8 mouse cellular contexts compared by ENCODE assay signal in the genomic region with DNA sequence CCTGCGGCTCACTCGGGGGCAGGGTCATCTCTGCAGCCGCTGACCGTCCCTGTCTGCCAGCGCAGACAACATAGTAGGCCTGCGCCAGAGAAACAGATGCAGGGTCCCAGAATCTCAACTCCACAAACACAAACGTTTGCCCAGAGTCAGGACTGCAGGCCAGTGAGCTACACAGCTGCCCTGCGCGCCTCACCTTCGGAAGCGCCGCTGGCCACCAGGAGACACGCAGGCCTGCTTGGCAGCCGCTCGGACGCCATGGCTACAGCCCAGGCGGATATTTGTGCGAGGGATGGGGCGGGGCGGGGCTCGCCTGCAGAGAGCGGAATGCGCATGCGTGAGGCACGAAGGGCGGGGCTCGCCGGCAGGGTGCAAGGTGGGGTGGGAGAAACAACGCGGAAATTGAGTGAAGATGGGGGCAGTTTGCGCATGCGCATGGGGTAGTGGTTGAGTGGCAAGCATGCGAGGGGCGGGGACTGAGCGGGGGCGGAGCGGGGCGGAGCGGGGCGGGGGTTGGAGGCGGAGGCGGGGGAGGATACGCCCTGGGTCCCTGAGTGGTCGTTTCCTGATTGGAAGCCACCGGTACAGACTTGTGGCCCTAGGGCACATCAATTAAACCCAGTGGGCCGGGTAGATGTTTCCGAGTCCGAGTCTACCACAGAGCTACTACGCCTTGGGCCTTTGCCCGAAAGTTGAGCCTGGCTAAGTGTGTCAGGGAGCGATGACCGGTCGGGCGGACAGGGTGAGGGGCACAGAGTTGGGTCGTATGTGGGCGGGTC. TPM values are rescaled to one million over a fixed set of nuclear protein-coding genes. Genes with fewer than 3 reads are reported as not detected.
DNase-seq lines count a peak whose midpoint lies in the region; ATAC-seq and TF ChIP-seq lines count a peak whose summit lies in the region.

A gene (minus strand): TSS at position 328 of the 776 bp plus-strand sequence.

- intact Hi-C loops in heart, adult 2 months (cut with DNase I), result loop anchor here (1.0 kb wide), 1 partner anchor 18 kb away; no protein-coding TSS in a partner anchor

- H3K4me3 ChIP-seq in embryonic facial prominence, embryonic 13.5 days, result peak within 1 kb of the TSS; percentile 90
- peak within 1 kb of the TSS; percentile 76 for H3K4me3 ChIP-seq in heart, adult 2 months
- peak within 1 kb of the TSS; percentile 86 for H3K4me3 ChIP-seq in limb, embryonic 13.5 days
- H3K4me3 ChIP-seq in midbrain, embryonic 16.5 days (ENCODE audit: low read depth, low read length), result peak within 1 kb of the TSS; percentile 69

- peaks cover 17% of the 10 kb centered on the region for H3K4me1 ChIP-seq in embryonic facial prominence, embryonic 13.5 days
- H3K4me1 ChIP-seq in heart, adult 2 months (ENCODE audit: control insufficient read depth, insufficient read depth, low read length), result peaks cover 2% of the 10 kb centered on the region
- H3K4me1 ChIP-seq in limb, embryonic 13.5 days, result peaks cover 15% of the 10 kb centered on the region
- H3K4me1 ChIP-seq in midbrain, embryonic 16.5 days (ENCODE audit: control insufficient read depth, insufficient read depth, low read length), result peaks cover 8% of the 10 kb centered on the region

- peak within 1 kb of the TSS; percentile 83 for H3K27ac ChIP-seq in embryonic facial prominence, embryonic 13.5 days
- peak within 1 kb of the TSS; percentile 96 for H3K27ac ChIP-seq in heart, adult 2 months
- H3K27ac ChIP-seq in limb, embryonic 13.5 days, result peak within 1 kb of the TSS; percentile 78
- peak within 1 kb of the TSS; percentile 90 for H3K27ac ChIP-seq in midbrain, embryonic 16.5 days (ENCODE audit: low read length)

- no peaks in the 10 kb centered on the region for H3K9me3 ChIP-seq in embryonic facial prominence, embryonic 13.5 days
- no peaks in the 10 kb centered on the region for H3K9me3 ChIP-seq in limb, embryonic 13.5 days
- no peaks in the 10 kb centered on the region for H3K9me3 ChIP-seq in midbrain, embryonic 16.5 days (replicated peaks; ENCODE audit: control insufficient read depth, low read length, poor library complexity, severe bottlenecking)

- ATAC-seq in embryonic facial prominence, embryonic 13.5 days (ENCODE audit: insufficient number of reproducible peaks, insufficient read depth, low FRiP score, low TSS enrichment, low read depth), result peak; percentile 91
- ATAC-seq in limb, embryonic 13.5 days (ENCODE audit: low FRiP score, low read depth), result peak; percentile 88
- peak; percentile 88 for ATAC-seq in midbrain, embryonic 16.5 days

- peak; percentile 85 for TF ChIP-seq POLR2A in heart, adult 2 months (IDR thresholded peaks at IDR 0.05; ENCODE audit: insufficient read depth, low read depth, low read length)

- H3K36me3 ChIP-seq in embryonic facial prominence, embryonic 13.5 days, result peaks cover 24% of the 10 kb centered on the region
- H3K36me3 ChIP-seq in heart, adult 2 months (ENCODE audit: control insufficient read depth, insufficient read depth, low read length), result no peaks in the 10 kb centered on the region
- H3K36me3 ChIP-seq in limb, embryonic 13.5 days, result peaks cover 29% of the 10 kb centered on the region
- no peaks in the 10 kb centered on the region for H3K36me3 ChIP-seq in midbrain, embryonic 16.5 days (ENCODE audit: control insufficient read depth, insufficient read depth, low read length)

- peak within 1 kb of the TSS; percentile 92 for H3K4me2 ChIP-seq in embryonic facial prominence, embryonic 13.5 days
- H3K4me2 ChIP-seq in limb, embryonic 13.5 days (replicated peaks), result peak within 1 kb of the TSS; percentile 84
- peak within 1 kb of the TSS; percentile 76 for H3K4me2 ChIP-seq in midbrain, embryonic 16.5 days (ENCODE audit: low read length)

- peak; percentile 96 for DNase-seq in 3134 (ENCODE audit: extremely low read depth, insufficient read length, low spot score)
- peak; percentile 100 for DNase-seq in adrenal gland, postnatal 36 days
- peak; percentile 98 to 99 for DNase-seq in heart, adult 2 months
- peak; percentile 98 to 99 for DNase-seq in kidney, adult 8-10 months
- peak; percentile 98 to 100 for DNase-seq in spleen, postnatal 10 days (ENCODE audit: low spot score in 2 of 2)

- under 1% methylated on average over 51 of the region's 56 CpGs for WGBS in embryonic facial prominence, embryonic 13.5 days
- WGBS in heart, adult 2 months, result under 1% methylated on average over 56 of the region's 56 CpGs
- 0% methylated on average over 48 of the region's 56 CpGs for WGBS in limb, embryonic 13.5 days
- under 1% methylated on average over 47 of the region's 56 CpGs for WGBS in midbrain, embryonic 16.5 days

- no peaks in the 10 kb centered on the region for H3K79me2 ChIP-seq in heart, adult 2 months (replicated peaks; ENCODE audit: control insufficient read depth, insufficient read depth, low read length)

- peak; percentile 48; the same call in 1 of the 2 replicates for TF ChIP-seq EP300 in heart, adult 2 months (IDR thresholded peaks at IDR 0.05; ENCODE audit: insufficient read depth, low read depth, low read length)

- no peaks in the 10 kb centered on the region for H3K27me3 ChIP-seq in embryonic facial prominence, embryonic 13.5 days
- no peaks in the 10 kb centered on the region for H3K27me3 ChIP-seq in heart, adult 2 months (ENCODE audit: control insufficient read depth, insufficient read depth, low read length)
- no peaks in the 10 kb centered on the region for H3K27me3 ChIP-seq in limb, embryonic 13.5 days
- no peaks in the 10 kb centered on the region for H3K27me3 ChIP-seq in midbrain, embryonic 16.5 days (ENCODE audit: control insufficient read depth, insufficient read depth, low read depth, low read length)

- peak; percentile 50 for TF ChIP-seq CTCF in heart, adult 2 months (IDR thresholded peaks at IDR 0.05)

- peak within 1 kb of the TSS; percentile 93 for H3K9ac ChIP-seq in embryonic facial prominence, embryonic 13.5 days
- H3K9ac ChIP-seq in heart, adult 2 months (ENCODE audit: low read depth, low read length), result peak within 1 kb of the TSS; percentile 82
- peak within 1 kb of the TSS; percentile 87 for H3K9ac ChIP-seq in limb, embryonic 13.5 days
- H3K9ac ChIP-seq in midbrain, embryonic 16.5 days (ENCODE audit: low read depth, low read length), result peak within 1 kb of the TSS; percentile 90

RNA-seq across cellular contexts. Expression of the gene that starts here (rescaled TPM):
- 10 to 100 TPM; 24.9 to 46.7 TPM for total RNA-seq in adrenal gland, postnatal 36 days (2021)
- polyA plus RNA-seq in embryonic facial prominence, embryonic 13.5 days (2015; fragmentation: Nextera tagmentation; extraction: Ambion mirVana), result 73.2 and 74.2 TPM in 2 replicates
- 10 to 100 TPM; 13.4 to 14.9 TPM for total RNA-seq in heart, adult 2 months (2021)
- 23.4 and 29.5 TPM in 2 replicates for polyA plus RNA-seq in heart, adult 2 months (2012; rRNA removed)
- polyA plus RNA-seq in limb, embryonic 13.5 days (2015; fragmentation: Nextera tagmentation; extraction: Ambion mirVana), result 73.8 and 75.9 TPM in 2 replicates
- 48.5 and 54.9 TPM in 2 replicates for polyA plus RNA-seq in midbrain, embryonic 16.5 days (2015; fragmentation: Nextera tagmentation; extraction: Ambion mirVana)

Comparison
In these comparisons a context has a peak if more than half of its experiments do, and no peak if none do; other contexts are left out.
1. Peak in every context shown above with its lines: DNase-seq, ATAC-seq, H3K4me3 ChIP-seq and H3K27ac ChIP-seq.